Mouse (Mus musculus) limb, embryonic 14.5 days (tissue): ENCODE measurements around the gene Zfp523. TPM values are rescaled to one million over a fixed set of nuclear protein-coding genes. Genes with fewer than 3 reads are reported as not detected.

ENCODE experiments used
- ATAC-seq: fragments of 200-750 bp; cut with Nextera tagmentation; 2 replicates; pipeline ENCODE4 v1.8.0; 2017; ENCODE audit warnings: low read depth, moderate number of reproducible peaks, moderate TSS enrichment; ENCODE audit not compliant: low FRiP score
- DNase-seq: peaks from one replicate; pipeline ENCODE4 v3.0.0-alpha.2; 2015; ENCODE audit warnings: low spot score
- H3K27ac ChIP-seq: fragments of 300-500 bp; sonication (generic); replicated peaks from 2 replicates; pipeline ENCODE4 v1.5.1; 2014; ENCODE audit warnings: low read depth, mild to moderate bottlenecking, low read length, moderate library complexity, mixed read lengths
- H3K27me3 ChIP-seq: fragments of 300-500 bp; sonication (generic); 2 replicates; pipeline ENCODE4 v1.6.1; 2014; ENCODE audit warnings: low read length, mixed read lengths; ENCODE audit not compliant: control insufficient read depth, insufficient read depth
- H3K36me3 ChIP-seq: fragments of 300-500 bp; sonication (generic); 2 replicates; pipeline ENCODE4 v1.6.1; 2014; ENCODE audit warnings: mild to moderate bottlenecking, low read length, moderate library complexity, mixed read lengths; ENCODE audit not compliant: control insufficient read depth, insufficient read depth
- H3K4me1 ChIP-seq: fragments of 300-500 bp; sonication (generic); 2 replicates; pipeline ENCODE4 v1.6.1; 2014; ENCODE audit warnings: antibody characterized with exemption, low read length, mixed read lengths; ENCODE audit not compliant: control insufficient read depth, insufficient read depth
- H3K4me2 ChIP-seq: fragments of 300-500 bp; sonication (generic); replicated peaks from 2 replicates; pipeline ENCODE4 v1.6.1; 2014; ENCODE audit warnings: low read depth, mild to moderate bottlenecking, low read length, moderate library complexity; ENCODE audit not compliant: severe bottlenecking
- H3K4me3 ChIP-seq: fragments of 300-500 bp; sonication (generic); replicated peaks from 2 replicates; pipeline ENCODE4 v1.5.1; 2014; ENCODE audit warnings: low read length
- H3K9ac ChIP-seq: fragments of 300-500 bp; sonication (generic); 2 replicates; pipeline ENCODE4 v1.6.1; 2014; ENCODE audit warnings: mild to moderate bottlenecking, low read depth, low read length, moderate library complexity; ENCODE audit not compliant: severe bottlenecking
- H3K9me3 ChIP-seq: fragments of 300-500 bp; sonication (generic); 2 replicates; pipeline ENCODE4 v1.6.1; 2016; ENCODE audit warnings: low read length; ENCODE audit not compliant: control insufficient read depth
- POLR2A ChIP-seq: fragments of 200-500 bp; IDR thresholded peaks from 2 replicates; pipeline ENCODE4 v1.8.0; 2012; ENCODE audit warnings: inconsistent platforms, mild to moderate bottlenecking, moderate library complexity, borderline replicate concordance; ENCODE audit not compliant: insufficient read depth, insufficient read length; ENCODE audit errors: extremely low read depth
- WGBS: fragments of 180-500 bp; shearing (Covaris S2); extraction: QIAGEN DNeasy Blood & Tissue Kit; methylation state at CpG from one replicate; pipeline ENCODE4 v1.1.7; 2014; 5-methylcytosine and 5-hydroxymethylcytosine counted together
- polyA plus RNA-seq, 2 experiments: library from polyadenylated mRNA; depleted of rRNA in 1 of 2; stranded (reverse) in 1 of 2; unstranded in 1 of 2; fragments of >200 nt; fragmentation: Nextera tagmentation in 1 of 2; extraction: Ambion mirVana in 1 of 2; gene quantifications; 2 replicates each; pipeline versions ENCODE4 v1.2.1 to v1.2.3; 2012 to 2014

Zfp523 gene
- polyA plus RNA-seq, 2 experiments: 37.5 to 79.1 TPM

DNA sequence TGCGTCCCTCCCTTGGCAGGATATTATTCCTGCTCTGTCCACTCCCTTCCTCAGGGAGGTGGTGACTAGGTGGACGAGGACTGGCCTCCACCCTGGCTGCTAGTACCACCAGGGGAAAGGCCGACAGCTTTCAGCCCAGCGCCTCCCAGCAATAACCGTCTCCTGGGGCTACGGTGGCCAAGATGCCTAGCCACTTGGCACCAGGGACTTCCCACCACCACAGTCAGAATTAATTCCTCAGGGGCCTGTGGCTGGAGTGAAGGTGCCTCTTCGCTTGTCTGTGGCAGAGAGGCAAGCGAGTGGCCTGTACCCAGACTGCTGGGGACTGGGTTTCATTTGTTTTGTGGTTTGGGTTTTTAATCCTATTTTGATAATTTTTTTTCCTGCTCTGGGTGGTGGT is 28.5 kb downstream of the Zfp523 start:
- ATAC-seq (no peak), DNase-seq (no peak)
- Histone ChIP-seq H3K4me2 (no peak overlapping the region), H3K36me3 (peaks cover 45% of the 10 kb centered on the region), H3K9ac (no peak overlapping the region), H3K9me3 (no peaks in the 10 kb centered on the region), H3K4me1 (peaks cover 21% of the 10 kb centered on the region), H3K4me3 (no peak overlapping the region), H3K27me3 (no peaks in the 10 kb centered on the region), H3K27ac (no peak overlapping the region)
- TF ChIP-seq POLR2A: no peak
- 85% methylated on average over 8 of the region's 8 CpGs for WGBS

DNA sequence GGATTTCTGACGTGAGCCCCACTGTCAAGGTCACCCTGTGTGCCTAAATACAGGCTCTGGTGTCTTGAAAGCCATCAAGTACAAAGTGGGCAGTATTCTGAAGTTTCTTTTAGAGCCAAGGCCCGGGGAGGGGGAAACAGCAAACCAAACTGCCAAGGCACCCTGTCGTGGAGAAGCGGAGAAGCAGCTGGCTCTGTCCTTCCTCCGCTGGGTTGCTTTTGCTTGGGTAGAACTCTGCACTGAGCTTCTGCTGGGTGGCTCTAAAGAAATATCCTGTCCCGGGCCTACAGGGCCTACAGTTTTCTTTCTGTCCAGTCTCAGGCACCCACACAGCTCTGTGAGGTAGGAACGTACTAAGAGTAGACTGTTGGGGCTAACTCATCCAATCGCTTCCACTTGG is 30.2 kb downstream of the Zfp523 start:
- Histone ChIP-seq H3K9me3 (no peaks in the 10 kb centered on the region), H3K9ac (peak overlapping the region; percentile 63), H3K36me3 (peaks cover 30% of the 10 kb centered on the region), H3K27me3 (no peaks in the 10 kb centered on the region), H3K4me3 (no peak overlapping the region), H3K27ac (peak overlapping the region; percentile 80), H3K4me1 (peaks cover 21% of the 10 kb centered on the region), H3K4me2 (peak overlapping the region; percentile 78; the same call in 1 of the 2 replicates)
- WGBS: 61% methylated on average over 8 of the region's 8 CpGs
- TF ChIP-seq POLR2A: no peak
- ATAC-seq (peak; percentile 7; the same call in 1 of the 2 replicates), DNase-seq (no peak)

DNA sequence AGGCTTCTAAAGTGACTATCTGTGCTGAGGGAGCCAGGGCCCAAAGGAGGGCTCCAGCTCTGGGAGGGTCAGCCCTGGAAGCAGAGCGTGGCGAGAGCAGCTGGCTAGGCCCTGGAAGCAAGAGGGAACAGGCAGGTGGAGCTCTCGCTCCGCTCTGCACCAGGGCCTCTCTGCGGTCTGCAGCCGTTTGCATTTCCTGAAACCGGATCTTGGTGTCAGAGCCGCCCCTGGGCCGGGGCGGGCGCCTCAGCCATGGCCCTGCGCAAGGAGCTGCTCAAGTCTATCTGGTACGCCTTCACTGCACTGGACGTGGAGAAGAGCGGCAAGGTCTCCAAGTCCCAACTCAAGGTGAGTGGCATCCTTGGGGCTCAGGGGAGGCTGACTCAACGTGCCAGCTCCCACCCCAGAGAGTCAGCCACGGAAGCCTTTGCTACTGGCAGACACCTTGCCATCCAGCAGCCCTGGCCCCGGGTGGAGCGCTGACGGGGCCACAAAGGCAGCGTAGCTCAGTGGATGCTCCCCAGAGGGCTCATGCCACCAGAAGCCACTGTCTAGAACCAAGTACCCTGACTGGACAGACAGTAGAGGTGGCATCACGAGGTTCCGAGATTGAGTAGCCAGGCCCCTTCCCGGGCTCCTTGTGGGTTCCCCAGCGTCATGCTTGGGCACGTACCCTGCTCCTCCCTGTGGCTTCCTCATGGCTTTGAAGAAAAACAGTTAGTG is 30.8 kb downstream of the Zfp523 start, which contains the start of gene Def6:
TSS of gene Def6 (plus strand) at position 188 of the 723 bp plus-strand sequence.
- Histone ChIP-seq H3K9me3 (no peaks in the 10 kb centered on the region), H3K27me3 (no peaks in the 10 kb centered on the region), H3K9ac (peak within 1 kb of the TSS; percentile 63), H3K27ac (peak within 1 kb of the TSS; percentile 80), H3K4me2 (peak within 1 kb of the TSS; percentile 78), H3K36me3 (peaks cover 24% of the 10 kb centered on the region), H3K4me1 (peaks cover 21% of the 10 kb centered on the region), H3K4me3 (peak within 1 kb of the TSS; percentile 40)
- peak; percentile 51; the same call in 1 of the 2 replicates for TF ChIP-seq POLR2A
- 16% methylated on average over 26 of the region's 26 CpGs for WGBS
- ATAC-seq (peak; percentile 88), DNase-seq (peak; percentile 88)

DNA sequence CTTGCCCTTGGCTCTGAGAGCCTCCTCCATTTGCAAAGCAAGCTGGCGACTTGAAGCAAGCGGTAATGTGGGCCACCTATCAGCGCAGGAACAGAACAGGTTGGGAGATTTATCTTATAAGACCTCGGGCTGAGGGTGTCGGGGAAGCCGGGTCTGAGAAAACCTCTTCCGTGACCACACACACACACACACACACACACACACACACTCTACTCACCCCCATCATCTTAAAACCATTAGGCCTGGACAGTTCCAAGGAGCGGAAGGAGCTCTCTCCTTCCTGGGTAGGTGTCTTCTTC is 31.3 kb downstream of the Zfp523 start:
- H3K36me3 ChIP-seq: peaks cover 19% of the 10 kb centered on the region
- ATAC-seq: no peak
- TF ChIP-seq POLR2A: no peak
- H3K4me3 ChIP-seq: peak overlapping the region; percentile 40
- no peaks in the 10 kb centered on the region for H3K27me3 ChIP-seq
- H3K9ac ChIP-seq: peak overlapping the region; percentile 63
- no peak overlapping the region for H3K27ac ChIP-seq
- no peak for DNase-seq
- no peaks in the 10 kb centered on the region for H3K9me3 ChIP-seq
- peak overlapping the region; percentile 78 for H3K4me2 ChIP-seq
- peaks cover 21% of the 10 kb centered on the region for H3K4me1 ChIP-seq
- WGBS: 66% methylated on average over 8 of the region's 8 CpGs

DNA sequence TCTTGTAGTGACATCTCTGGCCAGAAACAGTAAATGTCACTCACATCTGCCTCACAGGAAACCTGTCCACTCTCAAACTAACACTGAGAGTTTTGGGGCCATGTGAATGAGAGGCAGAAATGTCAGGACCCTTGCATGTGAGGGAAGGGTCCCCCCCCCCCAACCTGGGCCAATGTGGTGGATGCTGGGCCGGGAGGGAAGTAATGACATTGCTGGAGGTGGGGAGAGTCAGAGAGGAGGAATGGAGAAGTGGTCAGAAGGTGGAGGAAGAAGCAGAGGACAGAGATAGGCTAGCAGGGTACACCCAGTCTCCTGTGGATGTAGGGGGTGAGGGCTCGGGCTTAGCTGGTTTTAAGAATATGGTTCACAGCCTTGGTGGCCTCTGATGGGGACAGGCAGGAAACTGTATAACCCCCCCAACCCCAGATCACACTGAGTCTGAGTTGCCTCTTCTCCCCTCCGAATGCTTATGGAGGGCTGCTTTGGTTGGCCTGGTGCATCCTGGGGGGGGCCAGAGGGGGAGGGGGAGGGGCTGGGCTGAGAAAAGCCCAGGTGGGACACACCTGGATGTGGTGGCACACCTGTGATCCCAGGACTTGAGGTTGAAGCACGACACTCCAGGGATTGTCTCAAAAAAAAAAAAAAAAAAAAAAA is 32.7 kb downstream of the Zfp523 start:
- 51% methylated on average over 4 of the region's 4 CpGs for WGBS
- H3K27ac ChIP-seq: no peak overlapping the region
- no peak for DNase-seq
- H3K4me1 ChIP-seq: peaks cover 21% of the 10 kb centered on the region
- H3K27me3 ChIP-seq: no peaks in the 10 kb centered on the region
- no peak overlapping the region for H3K4me2 ChIP-seq
- no peak overlapping the region for H3K9ac ChIP-seq
- no peaks in the 10 kb centered on the region for H3K9me3 ChIP-seq
- H3K36me3 ChIP-seq: peaks cover 11% of the 10 kb centered on the region
- H3K4me3 ChIP-seq: no peak overlapping the region
- no peak for TF ChIP-seq POLR2A
- no peak for ATAC-seq
